Mouse (Mus musculus) MEL (cell line): ENCODE data around the gene Fgfr2. TPM values are rescaled to one million over a fixed set of nuclear protein-coding genes. Genes with fewer than 3 reads are reported as not detected.

Experiments
- DNase-seq: peaks from one replicate; pipeline ENCODE4 v3.0.0; 2011; ENCODE audit warnings: low read depth, low spot score
- H3K27ac ChIP-seq: 2 replicates; pipeline ENCODE4 v1.5.1; 2012; ENCODE audit warnings: low read depth, mild to moderate bottlenecking, control low read depth, low read length, moderate library complexity; ENCODE audit not compliant: control insufficient read depth
- H3K27me3 ChIP-seq, 2 experiments: fragments of 150-350 bp in 1 of 2; sonication (generic) in 1 of 2; 2 replicates each; pipeline ENCODE4 v1.6.1; 2012; ENCODE audit warnings: low read length in 2 of 2, mild to moderate bottlenecking in 2 of 2, improper control_type of control experiment in 1 of 2, moderate library complexity in 1 of 2; ENCODE audit not compliant: insufficient read depth in 2 of 2, control insufficient read depth in 1 of 2
- H3K36me3 ChIP-seq, 2 experiments: 2 replicates each; pipeline ENCODE4 v1.6.1; 2012 to 2014; ENCODE audit warnings: low read length in 2 of 2, improper control_type of control experiment in 1 of 2, inconsistent platforms in 1 of 2, mild to moderate bottlenecking in 1 of 2; ENCODE audit not compliant: insufficient read depth in 2 of 2, control insufficient read depth in 1 of 2
- H3K4me1 ChIP-seq, 2 experiments: fragments of 150-350 bp in 1 of 2; sonication (generic) in 1 of 2; 2 replicates each; pipeline ENCODE4 v1.6.1; 2012; ENCODE audit warnings: low read length in 2 of 2, improper control_type of control experiment in 1 of 2, mild to moderate bottlenecking in 1 of 2; ENCODE audit not compliant: insufficient read depth in 2 of 2, control insufficient read depth in 1 of 2
- H3K4me3 ChIP-seq, 2 experiments: fragments of 150-350 bp in 1 of 2; sonication (generic) in 1 of 2; 2 replicates each; pipeline ENCODE4 v1.5.1; 2012; ENCODE audit warnings: low read depth in 2 of 2, low read length in 2 of 2, mild to moderate bottlenecking in 2 of 2, moderate library complexity in 2 of 2, control low read depth in 1 of 2, improper control_type of control experiment in 1 of 2; ENCODE audit not compliant: control insufficient read depth in 1 of 2, insufficient read depth in 1 of 2
- H3K79me2 ChIP-seq: 2 replicates; pipeline ENCODE4 v1.6.1; 2012; ENCODE audit warnings: mild to moderate bottlenecking, low read length, moderate library complexity; ENCODE audit not compliant: control insufficient read depth, poor library complexity, insufficient read depth
- H3K9ac ChIP-seq: 2 replicates; pipeline ENCODE4 v1.6.1; 2012; ENCODE audit warnings: low read depth, mild to moderate bottlenecking, control low read depth, low read length, moderate library complexity; ENCODE audit not compliant: control insufficient read depth, poor library complexity, severe bottlenecking
- H3K9me3 ChIP-seq: fragments of 150-350 bp; sonication (generic); replicated peaks from 2 replicates; pipeline ENCODE4 v1.6.1; 2012; ENCODE audit warnings: mild to moderate bottlenecking, low read length, improper control_type of control experiment, moderate library complexity; ENCODE audit not compliant: insufficient read depth
- BHLHE40 ChIP-seq: IDR thresholded peaks from 2 replicates; pipeline ENCODE4 v1.6.1; 2012; ENCODE audit warnings: low read depth, mild to moderate bottlenecking, inconsistent platforms, low read length, improper control_type of control experiment, borderline replicate concordance
- CTCF ChIP-seq, 3 experiments: IDR thresholded peaks in 2 of 3; conservative IDR thresholded peaks in 1 of 3; 2 replicates each; pipeline ENCODE4 v1.5.1; 2011 to 2012; ENCODE audit warnings: low read length in 3 of 3, low read depth in 2 of 3, mild to moderate bottlenecking in 2 of 3, improper control_type of control experiment in 1 of 3, inconsistent platforms in 1 of 3, mixed read lengths in 1 of 3, moderate library complexity in 1 of 3; ENCODE audit not compliant: control insufficient read depth in 1 of 3, insufficient read depth in 1 of 3, poor library complexity in 1 of 3, severe bottlenecking in 1 of 3
- E2F4 ChIP-seq: IDR thresholded peaks from 2 replicates; pipeline ENCODE4 v1.6.1; 2011; ENCODE audit warnings: low read depth, low read length, improper control_type of control experiment, borderline replicate concordance
- ETS1 ChIP-seq: IDR thresholded peaks from 2 replicates; pipeline ENCODE4 v1.6.1; 2012; ENCODE audit warnings: low read depth, mild to moderate bottlenecking, inconsistent platforms, low read length, improper control_type of control experiment, moderate library complexity
- GABPA ChIP-seq: IDR thresholded peaks from 2 replicates; pipeline ENCODE4 v1.6.1; 2012; ENCODE audit warnings: low read depth, mild to moderate bottlenecking, inconsistent platforms, low read length, improper control_type of control experiment, moderate library complexity
- HCFC1 ChIP-seq: IDR thresholded peaks from 2 replicates; pipeline ENCODE4 v1.6.1; 2012; ENCODE audit warnings: low read depth, mild to moderate bottlenecking, inconsistent platforms, low read length, improper control_type of control experiment, moderate library complexity
- KAT2A ChIP-seq: conservative IDR thresholded peaks from 2 replicates; pipeline ENCODE4 v1.6.1; 2012; ENCODE audit warnings: low read depth, low read length, improper control_type of control experiment, inconsistent platforms
- MAFK ChIP-seq: IDR thresholded peaks from 2 replicates; pipeline ENCODE4 v1.6.1; 2011; ENCODE audit warnings: low read depth, mild to moderate bottlenecking, low read length, improper control_type of control experiment, borderline replicate concordance
- MAX ChIP-seq: IDR thresholded peaks from 2 replicates; pipeline ENCODE4 v1.6.1; 2011; ENCODE audit warnings: low read length, improper control_type of control experiment
- MAZ ChIP-seq: IDR thresholded peaks from 2 replicates; pipeline ENCODE4 v1.6.1; 2012; ENCODE audit warnings: low read depth, mild to moderate bottlenecking, inconsistent platforms, low read length, improper control_type of control experiment
- MEF2A ChIP-seq: IDR thresholded peaks from 2 replicates; pipeline ENCODE4 v1.6.1; 2014; ENCODE audit warnings: low read depth, mild to moderate bottlenecking, inconsistent platforms, low read length, improper control_type of control experiment; ENCODE audit not compliant: poor library complexity, insufficient replicate concordance, severe bottlenecking; ENCODE audit errors: extremely low read depth
- POLR2A ChIP-seq, 2 experiments: IDR thresholded peaks; 2 replicates each; pipeline ENCODE4 v1.6.1; 2011 to 2012; ENCODE audit warnings: low read length in 2 of 2, mild to moderate bottlenecking in 2 of 2, control low read depth in 1 of 2, improper control_type of control experiment in 1 of 2, low read depth in 1 of 2, moderate library complexity in 1 of 2; ENCODE audit not compliant: control insufficient read depth in 1 of 2, insufficient read depth in 1 of 2, poor library complexity in 1 of 2
- POLR2AphosphoS2 ChIP-seq: IDR thresholded peaks from 2 replicates; pipeline ENCODE4 v1.6.1; 2011; ENCODE audit warnings: low read length, improper control_type of control experiment
- RAD21 ChIP-seq: IDR thresholded peaks from 2 replicates; pipeline ENCODE4 v1.6.1; 2011; ENCODE audit warnings: mild to moderate bottlenecking, low read depth, low read length, improper control_type of control experiment
- SIN3A ChIP-seq: IDR thresholded peaks from 2 replicates; pipeline ENCODE4 v1.6.1; 2012; ENCODE audit warnings: low read length, improper control_type of control experiment, inconsistent platforms
- SMC3 ChIP-seq: IDR thresholded peaks from 2 replicates; pipeline ENCODE4 v1.6.1; 2011; ENCODE audit warnings: low read depth, low read length, improper control_type of control experiment
- TAL1 ChIP-seq: IDR thresholded peaks from 2 replicates; pipeline ENCODE4 v1.6.1; 2012; ENCODE audit warnings: mild to moderate bottlenecking, inconsistent platforms, low read length, moderate library complexity, mixed read lengths
- TBP ChIP-seq: IDR thresholded peaks from 2 replicates; pipeline ENCODE4 v1.8.0; 2011; ENCODE audit warnings: low read depth, low read length, improper control_type of control experiment
- USF1 ChIP-seq: IDR thresholded peaks from 2 replicates; pipeline ENCODE4 v1.6.1; 2014; ENCODE audit warnings: low read depth, mild to moderate bottlenecking, inconsistent platforms, low read length, improper control_type of control experiment, moderate library complexity
- ZC3H11A ChIP-seq: IDR thresholded peaks from 2 replicates; pipeline ENCODE4 v1.6.1; 2012; ENCODE audit warnings: low read depth, mild to moderate bottlenecking, inconsistent platforms, low read length, improper control_type of control experiment
- polyA plus RNA-seq, 2 experiments: library from polyadenylated mRNA; stranded (reverse) in 1 of 2; unstranded in 1 of 2; fragments of >175 nt in 1 of 2; fragments of >200 nt in 1 of 2; gene quantifications; 2 replicates each; pipeline versions ENCODE4 v1.2.1 to v1.2.4; 2012; ENCODE audit warnings: low replicate concordance in 2 of 2, low read depth in 1 of 2; ENCODE audit not compliant: insufficient read length in 2 of 2, insufficient read depth in 1 of 2, missing spikeins in 1 of 2
- total RNA-seq: library from RNA; depleted of rRNA; stranded (reverse); fragments of 300-350 nt; gene quantifications from 2 replicates; pipeline ENCODE4 v1.2.3, GENCODE M21; 2012

Fgfr2 gene
- total and polyA plus RNA-seq, 3 experiments = not detected

DNA sequence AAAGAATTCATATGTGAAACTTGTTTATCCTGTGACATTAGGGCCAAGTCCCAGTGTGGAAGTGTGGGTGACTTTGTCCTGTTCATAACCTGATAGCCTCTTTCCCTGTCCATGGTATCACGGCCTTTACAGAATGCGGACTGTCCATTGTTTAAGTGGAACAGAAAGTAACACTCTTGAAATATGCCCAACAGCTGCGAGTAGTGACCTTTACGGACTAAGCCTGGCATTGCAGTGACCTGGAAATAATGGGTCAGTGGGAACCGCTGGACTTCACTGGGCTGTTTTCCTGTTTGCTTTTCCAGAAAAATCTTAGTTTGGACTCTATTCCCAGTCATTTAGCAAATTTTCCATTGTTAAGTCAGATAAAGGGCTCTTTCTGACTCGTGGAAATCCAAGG is 1452.6 kb downstream of the Fgfr2 start:
- Histone ChIP-seq H3K79me2 (no peaks in the 10 kb centered on the region), H3K27ac (no peak overlapping the region), H3K4me1 (no peaks in the 10 kb centered on the region), H3K9me3 (no peaks in the 10 kb centered on the region), H3K27me3 (no peaks in the 10 kb centered on the region), H3K4me3 (no peak overlapping the region), H3K9ac (no peak overlapping the region), H3K36me3 (no peaks in the 10 kb centered on the region)
- TF ChIP-seq BHLHE40 (no peak), CTCF (IDR thresholded peaks at IDR 0.05 in 2 of 3, conservative IDR thresholded peaks at IDR 0.05 in 1 of 3; ENCODE audit: control insufficient read depth in 1 of 3, insufficient read depth in 1 of 3, low read depth in 2 of 3, low read length in 3 of 3, poor library complexity in 1 of 3, severe bottlenecking in 1 of 3) (no peak), MAX (no peak), TAL1 (no peak), POLR2AphosphoS2 (no peak), MAFK (no peak), GABPA (no peak), E2F4 (no peak), RAD21 (no peak), HCFC1 (no peak), MAZ (no peak), SMC3 (no peak), ETS1 (no peak), KAT2A (no peak), POLR2A (IDR thresholded peaks at IDR 0.05; ENCODE audit: control insufficient read depth in 1 of 2, insufficient read depth in 1 of 2, low read depth in 1 of 2, low read length in 2 of 2, poor library complexity in 1 of 2) (no peak)
- DNase-seq = no peak

DNA sequence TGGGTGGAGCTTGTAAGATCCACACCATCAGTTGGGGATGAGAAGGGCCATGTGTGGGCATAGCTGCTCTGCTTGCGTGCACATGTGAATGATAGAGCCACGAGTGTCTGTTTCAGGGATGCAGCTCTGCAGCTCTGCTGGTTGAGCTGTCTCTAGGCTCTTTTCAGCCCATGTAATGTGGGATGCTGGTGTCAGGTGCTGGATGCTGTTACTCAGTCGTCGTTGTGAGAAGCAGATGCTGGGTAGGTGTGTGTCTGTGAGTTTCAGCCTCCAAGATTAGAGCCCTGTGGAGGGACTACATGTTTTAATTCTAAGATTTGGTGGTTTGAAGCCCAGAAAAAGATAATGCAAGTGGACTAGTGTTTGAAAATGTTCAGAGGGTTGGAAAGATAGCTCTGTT is 1453.8 kb downstream of the Fgfr2 start:
- no peak overlapping the region for H3K4me3 ChIP-seq
- H3K36me3 ChIP-seq = no peaks in the 10 kb centered on the region
- no peaks in the 10 kb centered on the region for H3K27me3 ChIP-seq
- no peak overlapping the region for H3K9ac ChIP-seq
- no peak overlapping the region for H3K27ac ChIP-seq
- H3K9me3 ChIP-seq = no peaks in the 10 kb centered on the region
- TF ChIP-seq SIN3A = no peak
- TF ChIP-seq TAL1 = no peak
- TF ChIP-seq MAX = no peak
- TF ChIP-seq ZC3H11A = no peak
- no peak for TF ChIP-seq USF1
- no peak for TF ChIP-seq TBP
- TF ChIP-seq MEF2A = no peak
- no peak for TF ChIP-seq ETS1
- no peak for TF ChIP-seq MAFK
- TF ChIP-seq, all 39 proteins: peak for 0
- Histone ChIP-seq H3K4me1 (no peaks in the 10 kb centered on the region), H3K79me2 (no peaks in the 10 kb centered on the region)
- DNase-seq = no peak
